Comparison of ENCODE assay signal across 9 mouse cellular contexts in the genomic region with DNA sequence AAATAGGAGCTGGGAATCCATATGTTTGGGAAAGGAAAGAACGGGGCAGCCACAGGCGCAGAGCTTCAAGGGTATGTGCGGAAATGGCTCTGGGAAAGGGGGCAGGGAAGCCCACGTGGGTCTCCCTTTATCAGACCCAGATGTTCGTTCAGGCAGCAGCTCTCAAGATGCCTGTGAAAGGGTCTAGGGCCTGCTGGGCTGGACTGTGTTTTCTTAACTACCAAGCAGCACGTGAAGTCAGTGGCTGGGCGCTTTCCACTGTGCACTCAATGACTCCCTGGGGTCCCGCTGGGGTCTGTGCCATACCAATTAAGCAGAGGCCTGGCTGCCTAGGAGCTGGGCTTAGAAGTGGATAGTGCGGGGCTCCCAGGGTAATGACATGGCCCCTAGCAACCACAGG. TPM values are rescaled to one million over a fixed set of nuclear protein-coding genes. Genes with fewer than 3 reads are reported as not detected.
DNase-seq lines count a peak whose midpoint lies in the region; ATAC-seq lines count a peak whose summit lies in the region.
"Had no signal": no experiment of that assay in that cellular context is flagged by ENCODE, and none has a peak within 500 bp of the region (broad histone marks: within the 10 kb centered on the region; RNA-seq: fewer than 3 reads in every experiment).

No protein-coding gene starts in this region.

- H3K4me1 ChIP-seq in embryonic facial prominence, embryonic 14.5 days (ENCODE audit: control insufficient read depth, insufficient read depth, low read length) = peaks cover 27% of the 10 kb centered on the region
- H3K4me1 ChIP-seq in heart, embryonic 14.5 days (ENCODE audit: control insufficient read depth in 2 of 2, insufficient read depth in 2 of 2, low read length in 2 of 2) = peaks cover 14 to 17% of the 10 kb centered on the region in 2 experiments
- H3K4me1 ChIP-seq in liver, embryonic 12.5 days = peaks cover 17% of the 10 kb centered on the region
- H3K4me1 ChIP-seq in stomach, embryonic 16.5 days (ENCODE audit: control insufficient read depth, insufficient read depth, low read length) = peaks cover 14% of the 10 kb centered on the region

- H3K9ac ChIP-seq in embryonic facial prominence, embryonic 14.5 days (ENCODE audit: low read depth, low read length) = peak overlapping the region; percentile 41; the same call in 1 of the 2 replicates
- peak overlapping the region; percentile 38; the same call in 1 of the 2 replicates for H3K9ac ChIP-seq in heart, embryonic 14.5 days (ENCODE audit: low read length)
- no peak overlapping the region for H3K9ac ChIP-seq in liver, embryonic 12.5 days
- peak overlapping the region; percentile 49; the same call in 1 of the 2 replicates for H3K9ac ChIP-seq in stomach, embryonic 16.5 days (ENCODE audit: low read length)

- 0 out of 2 replicates have a peak overlapping the region, but pooled peaks have one; percentile 10 for H3K4me3 ChIP-seq in embryonic facial prominence, embryonic 14.5 days (ENCODE audit: low read depth, low read length)
- no peak overlapping the region for H3K4me3 ChIP-seq in heart, embryonic 14.5 days (ENCODE audit: control insufficient read depth in 1 of 2, insufficient read depth in 1 of 2, low read depth in 1 of 2, low read length in 2 of 2)
- no peak overlapping the region for H3K4me3 ChIP-seq in liver, embryonic 12.5 days
- H3K4me3 ChIP-seq in stomach, embryonic 16.5 days (replicated peaks; ENCODE audit: low read length) = 0 out of 2 replicates have a peak overlapping the region, but pooled peaks have one; percentile 2

- peak; percentile 64 for DNase-seq in kidney, postnatal 10 days
- no peak for DNase-seq in kidney, postnatal 25 days
- DNase-seq in Muller cell, postnatal 12 days (ENCODE audit: inconsistent ontology term) = peak; percentile 66
- peak; percentile 97 for DNase-seq in embryonic facial prominence, embryonic 14.5 days (ENCODE audit: low spot score)
- DNase-seq in spleen, adult 12 weeks (ENCODE audit: low spot score) = no peak

- no peaks in the 10 kb centered on the region for H3K27me3 ChIP-seq in embryonic facial prominence, embryonic 14.5 days (replicated peaks; ENCODE audit: control insufficient read depth, insufficient read depth, low read length)
- no peaks in the 10 kb centered on the region for H3K27me3 ChIP-seq in heart, embryonic 14.5 days (ENCODE audit: control insufficient read depth, insufficient read depth, low read length)
- no peaks in the 10 kb centered on the region for H3K27me3 ChIP-seq in liver, embryonic 12.5 days (replicated peaks)
- H3K27me3 ChIP-seq in stomach, embryonic 16.5 days (ENCODE audit: control insufficient read depth, insufficient read depth, low read length) = no peaks in the 10 kb centered on the region

- H3K36me3 ChIP-seq in embryonic facial prominence, embryonic 14.5 days (ENCODE audit: control insufficient read depth, insufficient read depth, low read length) = no peaks in the 10 kb centered on the region
- no peaks in the 10 kb centered on the region for H3K36me3 ChIP-seq in heart, embryonic 14.5 days (ENCODE audit: control insufficient read depth, insufficient read depth, low read length)
- no peaks in the 10 kb centered on the region for H3K36me3 ChIP-seq in liver, embryonic 12.5 days
- no peaks in the 10 kb centered on the region for H3K36me3 ChIP-seq in stomach, embryonic 16.5 days (ENCODE audit: control insufficient read depth, insufficient read depth, low read length)

- H3K4me2 ChIP-seq in embryonic facial prominence, embryonic 14.5 days (ENCODE audit: low read depth, low read length) = peak overlapping the region; percentile 43
- peak overlapping the region; percentile 45 for H3K4me2 ChIP-seq in heart, embryonic 14.5 days (ENCODE audit: low read length)
- H3K4me2 ChIP-seq in liver, embryonic 12.5 days = peak overlapping the region; percentile 4
- H3K4me2 ChIP-seq in stomach, embryonic 16.5 days (ENCODE audit: low read depth, low read length) = peak overlapping the region; percentile 20

- no peaks in the 10 kb centered on the region for H3K9me3 ChIP-seq in embryonic facial prominence, embryonic 14.5 days (ENCODE audit: control insufficient read depth, low read length)
- no peaks in the 10 kb centered on the region for H3K9me3 ChIP-seq in heart, embryonic 14.5 days (ENCODE audit: control insufficient read depth, low read length)
- no peaks in the 10 kb centered on the region for H3K9me3 ChIP-seq in liver, embryonic 12.5 days (replicated peaks)
- no peaks in the 10 kb centered on the region for H3K9me3 ChIP-seq in stomach, embryonic 16.5 days (replicated peaks; ENCODE audit: control insufficient read depth, low read length)

- 2% methylated on average over 9 of the region's 9 CpGs for WGBS in embryonic facial prominence, embryonic 14.5 days
- WGBS in heart, embryonic 14.5 days = 3% methylated on average over 9 of the region's 9 CpGs
- 19% methylated on average over 9 of the region's 9 CpGs for WGBS in liver, embryonic 12.5 days (ENCODE audit: insufficient replicate concordance)
- WGBS in stomach, embryonic 16.5 days = 10% methylated on average over 9 of the region's 9 CpGs

- peak; percentile 98 for ATAC-seq in embryonic facial prominence, embryonic 14.5 days (ENCODE audit: low read depth)
- peak; percentile 81 for ATAC-seq in heart, embryonic 14.5 days (ENCODE audit: insufficient number of reproducible peaks, insufficient read depth, low FRiP score, low read depth)
- ATAC-seq in liver, embryonic 12.5 days = peak; percentile 58
- peak; percentile 85 for ATAC-seq in stomach, embryonic 16.5 days (ENCODE audit: insufficient read depth, low FRiP score)

- peak overlapping the region; percentile 98 for H3K27ac ChIP-seq in embryonic facial prominence, embryonic 14.5 days (replicated peaks; ENCODE audit: low read depth, low read length)
- peak overlapping the region; percentile 84 for H3K27ac ChIP-seq in heart, embryonic 14.5 days (replicated peaks in 1 of 2; ENCODE audit: control insufficient read depth in 1 of 2, insufficient read depth in 1 of 2, low read depth in 2 of 2, low read length in 2 of 2)
- 0 out of 2 replicates have a peak overlapping the region, but pooled peaks have one; percentile 17 for H3K27ac ChIP-seq in liver, embryonic 12.5 days
- peak overlapping the region; percentile 82 for H3K27ac ChIP-seq in stomach, embryonic 16.5 days (ENCODE audit: low read length)

RNA-seq across cellular contexts. Expression of a gene that starts 33.9 kb away (rescaled TPM):
- polyA plus RNA-seq in embryonic facial prominence, embryonic 14.5 days (2014; fragmentation: Nextera tagmentation; extraction: Ambion mirVana) = 114 and 123 TPM in 2 replicates
- polyA plus RNA-seq in heart, embryonic 14.5 days (2014; fragmentation: Nextera tagmentation; extraction: Ambion mirVana) = 57.0 and 62.4 TPM in 2 replicates
- polyA plus RNA-seq in liver, embryonic 12.5 days (2016; fragmentation: Nextera tagmentation; extraction: Ambion mirVana) = 15.2 and 15.7 TPM in 2 replicates
- 239 and 288 TPM in 2 replicates for polyA plus RNA-seq in stomach, embryonic 16.5 days (2015; fragmentation: Nextera tagmentation; extraction: Ambion mirVana)

RNA-seq across cellular contexts. Expression of a gene that starts 44.8 kb away (rescaled TPM):
- 1.8 TPM in 1 of 2 replicates, not detected in the other for polyA plus RNA-seq in embryonic facial prominence, embryonic 14.5 days (2014; fragmentation: Nextera tagmentation; extraction: Ambion mirVana)
- 0.20 TPM in 1 of 2 replicates, not detected in the other for polyA plus RNA-seq in heart, embryonic 14.5 days (2014; fragmentation: Nextera tagmentation; extraction: Ambion mirVana)
- not detected in 2 replicates for polyA plus RNA-seq in liver, embryonic 12.5 days (2016; fragmentation: Nextera tagmentation; extraction: Ambion mirVana)
- 0.18 and 0.31 TPM in 2 replicates for polyA plus RNA-seq in stomach, embryonic 16.5 days (2015; fragmentation: Nextera tagmentation; extraction: Ambion mirVana)
- polyA plus RNA-seq: liver, embryonic 16.5 days had no signal

Comparison
In these comparisons a context has a peak if more than half of its experiments do, and no peak if none do; other contexts are left out.
1. DNase-seq: peak in kidney, postnatal 10 days (single experiment), Muller cell, postnatal 12 days (single experiment) and embryonic facial prominence, embryonic 14.5 days (single experiment); none in kidney, postnatal 25 days (0 of 2) and spleen, adult 12 weeks (single experiment).
2. H3K27ac ChIP-seq: peak in every context shown above with its lines; median percentile 98 in embryonic facial prominence, embryonic 14.5 days; 84 in heart, embryonic 14.5 days; 82 in stomach, embryonic 16.5 days; 17 in liver, embryonic 12.5 days.
3. H3K4me3 ChIP-seq: peak in embryonic facial prominence, embryonic 14.5 days (single experiment) and stomach, embryonic 16.5 days (single experiment); none in heart, embryonic 14.5 days (0 of 2) and liver, embryonic 12.5 days (single experiment).
4. Peak in every context shown above with its lines, with median percentiles within 50 percentile points of each other: ATAC-seq and H3K4me2 ChIP-seq.